Mouse (Mus musculus): ENCODE data around the gene Fxyd3.
A peak's percentile ranks its signal among the peaks of the same experiment; 100 is the strongest.

DNA sequence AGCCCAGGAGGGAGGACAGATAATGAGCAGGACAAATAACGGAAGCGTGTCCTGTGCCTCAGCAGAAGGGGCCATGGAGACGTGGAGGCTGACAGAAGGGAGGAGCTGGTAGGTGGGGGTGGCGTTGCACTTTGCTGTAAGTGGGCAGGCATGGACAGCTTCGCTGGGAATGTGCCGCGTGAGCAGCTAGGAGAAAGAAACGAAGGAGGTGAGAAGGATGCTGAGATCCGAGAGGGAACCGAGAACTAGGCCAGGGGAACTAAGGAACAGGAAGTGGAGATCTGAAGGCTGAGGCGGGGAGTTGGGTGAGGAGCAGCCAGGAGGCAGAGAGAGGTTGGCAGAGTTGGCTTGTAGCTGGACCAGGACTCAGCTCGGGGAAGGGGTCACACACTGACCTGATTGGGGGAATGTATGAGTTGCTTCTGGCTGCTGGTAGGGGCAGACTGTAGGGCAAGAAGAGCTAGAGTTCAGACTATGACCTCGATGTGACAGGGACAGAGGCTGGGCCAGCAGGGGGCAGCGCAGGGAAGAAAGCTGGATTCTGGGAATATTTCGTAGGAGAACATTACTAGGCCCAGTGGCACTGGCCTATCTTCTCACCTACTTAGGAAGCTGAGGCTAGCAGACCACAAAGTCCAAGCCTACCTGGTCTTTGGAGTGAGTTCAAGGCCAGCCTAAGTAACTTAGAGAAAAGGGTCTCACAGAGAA, 28.7 kb upstream of the Fxyd3 start:
- TF ChIP-seq CTCF (IDR thresholded peaks at IDR 0.05) (peak; percentile 87), POLR2A (IDR thresholded peaks at IDR 0.05; ENCODE audit: insufficient read depth, low read depth, low read length) (no peak), EP300 (IDR thresholded peaks at IDR 0.05; ENCODE audit: insufficient read depth, low read depth, low read length) (no peak)

Measured in heart, adult 2 months (tissue).